10 mouse cellular contexts compared by ENCODE assay signal in genomic region chr8:120167136-120167535, GRCm38 (mm10). TPM values are rescaled to one million over a fixed set of nuclear protein-coding genes. Genes with fewer than 3 reads are reported as not detected.
"Had no signal": no experiment of that assay in that cellular context is flagged by ENCODE, and none has a peak within 500 bp of the region (broad histone marks: within the 10 kb centered on the region; RNA-seq: fewer than 3 reads in every experiment).

No protein-coding gene starts in this region.

- DNase-seq: kidney, postnatal 25 days; lung, adult 2 months; lung, postnatal 36 days; right cerebral cortex, postnatal 25 days; thymus, postnatal 4 days had no signal

RNA-seq across cellular contexts. Expression of gene Fam92b, which starts 10.1 kb away (rescaled TPM):
- total RNA-seq: megakaryocyte progenitor cell, adult 5-6 weeks had no signal
- polyA plus RNA-seq: limb, embryonic 14.5 days; liver, embryonic 15.5 days; myocyte; small intestine, adult 2 months had no signal
